Mouse (Mus musculus) liver, adult 2 months (tissue): ENCODE measurements at regions not wholly inside any gene's neighbourhood (a gene's known extent, or its start where the extent isn't known, plus 50 kb on each side); places are given as distances from the start of the nearest gene placed in this dataset.

Source experiments
- CTCF ChIP-seq: fragments of 200-500 bp; IDR thresholded peaks from 2 replicates; pipeline ENCODE4 v1.5.1; 2011; ENCODE audit warnings: low read depth, low read length, control low read depth
- POLR2A ChIP-seq: fragments of 200-500 bp; IDR thresholded peaks from 2 replicates; pipeline ENCODE4 v1.6.1; 2011; ENCODE audit warnings: low read length, control low read depth; ENCODE audit not compliant: insufficient read depth; ENCODE audit errors: extremely low read depth

DNA sequence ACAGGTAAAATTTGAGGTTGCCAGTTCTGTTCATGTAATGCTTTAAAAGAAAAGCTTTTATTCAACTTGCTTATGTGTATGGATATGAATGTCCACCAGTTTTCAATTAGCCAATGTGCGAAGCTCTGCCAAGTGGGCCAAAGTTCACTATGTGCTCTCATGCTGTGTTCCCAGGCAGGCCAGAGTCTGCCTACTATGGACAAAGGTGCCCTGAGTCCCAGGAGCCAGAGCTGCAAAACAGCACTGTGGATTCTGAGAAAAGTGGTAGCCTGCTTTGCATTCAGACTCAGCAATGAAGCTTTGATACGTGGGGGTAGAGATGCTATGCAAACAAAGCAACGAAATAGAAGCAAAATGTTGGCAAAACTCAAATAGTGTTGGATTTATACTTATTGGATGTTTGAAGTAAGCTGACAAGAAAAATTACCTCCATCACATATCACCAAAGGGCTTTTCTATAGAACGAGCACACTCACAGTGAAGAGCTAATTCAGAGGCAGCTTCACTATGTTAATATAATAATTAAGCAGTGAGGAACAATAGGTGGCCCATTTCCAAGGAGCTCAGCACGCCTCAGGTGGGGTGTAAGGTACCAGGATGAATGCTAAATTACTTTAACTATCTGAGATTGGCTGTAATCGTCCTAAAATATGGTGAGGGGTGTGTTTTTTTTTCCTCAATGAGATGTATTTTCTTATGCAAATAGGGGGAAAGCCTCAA lies 318.2 kb upstream of the Zeb2 start:
- TF ChIP-seq POLR2A (no peak), CTCF (no peak)
